Mouse (Mus musculus) liver, embryonic 15.5 days (tissue): ENCODE results near the gene Prss54. TPM values are rescaled to one million over a fixed set of nuclear protein-coding genes. Genes with fewer than 3 reads are reported as not detected.
A peak's percentile ranks its signal among the peaks of the same experiment; 100 is the strongest.

Source experiments
- ATAC-seq: fragments of 200-750 bp; cut with Nextera tagmentation; 2 replicates; pipeline ENCODE4 v1.8.0; 2017; ENCODE audit warnings: moderate number of reproducible peaks, mild to moderate bottlenecking, moderate library complexity; ENCODE audit not compliant: insufficient read depth
- H3K27ac ChIP-seq: fragments of 300-500 bp; sonication (generic); replicated peaks from 2 replicates; pipeline ENCODE4 v1.5.1; 2015; ENCODE audit warnings: mild to moderate bottlenecking, inconsistent platforms
- H3K27me3 ChIP-seq: fragments of 300-500 bp; sonication (generic); 2 replicates; pipeline ENCODE4 v1.6.1; 2015; ENCODE audit warnings: mild to moderate bottlenecking, inconsistent platforms
- H3K36me3 ChIP-seq: fragments of 300-500 bp; sonication (generic); replicated peaks from 2 replicates; pipeline ENCODE4 v1.6.1; 2015; ENCODE audit warnings: moderate library complexity, mild to moderate bottlenecking, inconsistent platforms
- H3K4me1 ChIP-seq: fragments of 300-500 bp; sonication (generic); replicated peaks from 2 replicates; pipeline ENCODE4 v1.6.1; 2015; ENCODE audit warnings: inconsistent platforms
- H3K4me2 ChIP-seq: fragments of 300-500 bp; sonication (generic); 2 replicates; pipeline ENCODE4 v1.6.1; 2015; ENCODE audit warnings: moderate library complexity, mild to moderate bottlenecking, inconsistent platforms
- H3K4me3 ChIP-seq: fragments of 300-500 bp; sonication (generic); replicated peaks from 2 replicates; pipeline ENCODE4 v1.5.1; 2015; ENCODE audit warnings: mild to moderate bottlenecking, inconsistent platforms
- H3K9ac ChIP-seq: fragments of 300-500 bp; sonication (generic); 2 replicates; pipeline ENCODE4 v1.6.1; 2015; ENCODE audit warnings: moderate library complexity, mild to moderate bottlenecking, inconsistent platforms
- H3K9me3 ChIP-seq: fragments of 300-500 bp; sonication (generic); replicated peaks from 2 replicates; pipeline ENCODE4 v1.6.1; 2016; ENCODE audit warnings: inconsistent platforms
- WGBS: fragments of 180-500 bp; shearing (Covaris S2); methylation state at CpG from one replicate; pipeline ENCODE4 v1.1.7; 2015; ENCODE audit warnings: mixed read lengths; ENCODE audit not compliant: insufficient replicate concordance; 5-methylcytosine and 5-hydroxymethylcytosine counted together
- polyA plus RNA-seq: library from polyadenylated mRNA; unstranded; fragments of >200 nt; fragmentation: Nextera tagmentation; extraction: Ambion mirVana; gene quantifications from 2 replicates; pipeline ENCODE4 v1.2.1, GENCODE M21; 2015

The Prss54 gene
- polyA plus RNA-seq, 1 experiment from 2014 or later: not detected

- Histone ChIP-seq H3K4me3 (no peak overlapping the region), H3K27me3 (peaks cover 4% of the 10 kb centered on the region), H3K4me2 (no peak overlapping the region), H3K4me1 (peaks cover 38% of the 10 kb centered on the region), H3K36me3 (no peaks in the 10 kb centered on the region), H3K9me3 (0 out of 2 replicates have a peak, but pooled peaks cover 4% of the 10 kb centered on the region), H3K9ac (no peak overlapping the region), H3K27ac (no peak overlapping the region)
- WGBS: 38% methylated on average over 4 of the region's 4 CpGs
- ATAC-seq: no peak
Measured at GRCm38 (mm10) chr8:95596841-95597241, 20.7 kb upstream of the Prss54 start.

- 78% methylated on average over 14 of the region's 14 CpGs for WGBS
Measured at GRCm38 (mm10) chr8:95595131-95595530, 19.0 kb upstream of the Prss54 start.

GRCm38 (mm10) chr8:95593439-95594393 lies 17.6 kb upstream of the Prss54 start:
- no peaks in the 10 kb centered on the region for H3K27me3 ChIP-seq
- no peak overlapping the region for H3K4me3 ChIP-seq
- 0 out of 2 replicates have a peak, but pooled peaks cover 4% of the 10 kb centered on the region for H3K9me3 ChIP-seq
- H3K27ac ChIP-seq: peak overlapping the region; percentile 38; the same call in 1 of the 2 replicates
- H3K9ac ChIP-seq: no peak overlapping the region
- H3K4me1 ChIP-seq: peaks cover 49% of the 10 kb centered on the region
- H3K36me3 ChIP-seq: no peaks in the 10 kb centered on the region
- ATAC-seq: no peak
- no peak overlapping the region for H3K4me2 ChIP-seq
- WGBS: 88% methylated on average over 7 of the region's 7 CpGs

More at GRCm38 (mm10) chr8:95595131-95595530, 19.0 kb upstream of the Prss54 start:
- H3K9ac ChIP-seq: no peak overlapping the region
- H3K36me3 ChIP-seq: no peaks in the 10 kb centered on the region
- H3K9me3 ChIP-seq: 0 out of 2 replicates have a peak, but pooled peaks cover 4% of the 10 kb centered on the region
- H3K4me3 ChIP-seq: no peak overlapping the region
- peaks cover 52% of the 10 kb centered on the region for H3K4me1 ChIP-seq
- no peaks in the 10 kb centered on the region for H3K27me3 ChIP-seq
- no peak for ATAC-seq
- no peak overlapping the region for H3K27ac ChIP-seq
- H3K4me2 ChIP-seq: no peak overlapping the region

GRCm38 (mm10) chr8:95592131-95592780 lies 16.1 kb upstream of the Prss54 start:
- H3K27ac ChIP-seq: peak overlapping the region; percentile 75

GRCm38 (mm10) chr8:95590539-95590938 lies 14.4 kb upstream of the Prss54 start:
- 0 out of 2 replicates have a peak, but pooled peaks cover 4% of the 10 kb centered on the region for H3K9me3 ChIP-seq
- ATAC-seq: no peak
- peaks cover 40% of the 10 kb centered on the region for H3K4me1 ChIP-seq
- WGBS: 76% methylated on average over 4 of the region's 4 CpGs
- H3K36me3 ChIP-seq: no peaks in the 10 kb centered on the region
- H3K27me3 ChIP-seq: no peaks in the 10 kb centered on the region
- no peak overlapping the region for H3K27ac ChIP-seq
- no peak overlapping the region for H3K9ac ChIP-seq
- H3K4me2 ChIP-seq: no peak overlapping the region
- no peak overlapping the region for H3K4me3 ChIP-seq

More at GRCm38 (mm10) chr8:95592131-95592780, 16.1 kb upstream of the Prss54 start:
- ATAC-seq: peak; percentile 90
- peak overlapping the region; percentile 42 for H3K4me2 ChIP-seq
- H3K9me3 ChIP-seq: 0 out of 2 replicates have a peak, but pooled peaks cover 4% of the 10 kb centered on the region
- no peak overlapping the region for H3K4me3 ChIP-seq
- H3K27me3 ChIP-seq: no peaks in the 10 kb centered on the region
- peaks cover 49% of the 10 kb centered on the region for H3K4me1 ChIP-seq
- 26% methylated on average over 12 of the region's 12 CpGs for WGBS
- H3K9ac ChIP-seq: no peak overlapping the region
- no peaks in the 10 kb centered on the region for H3K36me3 ChIP-seq

GRCm38 (mm10) chr8:95589282-95589681 lies 13.1 kb upstream of the Prss54 start:
- Histone ChIP-seq H3K4me1 (peaks cover 36% of the 10 kb centered on the region), H3K27ac (no peak overlapping the region), H3K4me2 (no peak overlapping the region), H3K9me3 (0 out of 2 replicates have a peak, but pooled peaks cover 4% of the 10 kb centered on the region), H3K4me3 (no peak overlapping the region), H3K36me3 (no peaks in the 10 kb centered on the region), H3K9ac (no peak overlapping the region), H3K27me3 (no peaks in the 10 kb centered on the region)
- no peak for ATAC-seq
- WGBS: 62% methylated on average over 10 of the region's 10 CpGs

GRCm38 (mm10) chr8:95587339-95587738 lies 11.2 kb upstream of the Prss54 start:
- H3K9me3 ChIP-seq: no peaks in the 10 kb centered on the region
- H3K9ac ChIP-seq: no peak overlapping the region
- H3K27ac ChIP-seq: no peak overlapping the region
- no peak for ATAC-seq
- H3K36me3 ChIP-seq: no peaks in the 10 kb centered on the region
- no peak overlapping the region for H3K4me3 ChIP-seq
- H3K4me2 ChIP-seq: no peak overlapping the region
- WGBS: 65% methylated on average over 1 of the region's 1 CpGs
- H3K27me3 ChIP-seq: no peaks in the 10 kb centered on the region
- peaks cover 19% of the 10 kb centered on the region for H3K4me1 ChIP-seq

- Histone ChIP-seq H3K9me3 (no peaks in the 10 kb centered on the region), H3K4me2 (no peak overlapping the region), H3K4me1 (no peaks in the 10 kb centered on the region), H3K36me3 (no peaks in the 10 kb centered on the region), H3K4me3 (no peak overlapping the region), H3K27me3 (no peaks in the 10 kb centered on the region), H3K27ac (no peak overlapping the region), H3K9ac (no peak overlapping the region)
- 53% methylated on average over 5 of the region's 5 CpGs for WGBS
- ATAC-seq: no peak
Measured at GRCm38 (mm10) chr8:95573146-95573545, 3.0 kb downstream of the Prss54 start.

GRCm38 (mm10) chr8:95566809-95567208 lies 9.3 kb downstream of the Prss54 start:
- Histone ChIP-seq H3K9me3 (no peaks in the 10 kb centered on the region), H3K27me3 (no peaks in the 10 kb centered on the region), H3K27ac (no peak overlapping the region), H3K9ac (no peak overlapping the region), H3K36me3 (no peaks in the 10 kb centered on the region), H3K4me2 (no peak overlapping the region), H3K4me3 (no peak overlapping the region), H3K4me1 (no peaks in the 10 kb centered on the region)
- ATAC-seq: no peak
- WGBS: 60% methylated on average over 6 of the region's 6 CpGs

GRCm38 (mm10) chr8:95566217-95566616 lies 9.9 kb downstream of the Prss54 start:
- H3K27ac ChIP-seq: no peak overlapping the region
- no peak overlapping the region for H3K4me3 ChIP-seq
- peaks cover 2% of the 10 kb centered on the region; the same call in 1 of the 2 replicates for H3K27me3 ChIP-seq
- 63% methylated on average over 4 of the region's 4 CpGs for WGBS
- no peaks in the 10 kb centered on the region for H3K9me3 ChIP-seq
- H3K4me1 ChIP-seq: no peaks in the 10 kb centered on the region
- no peak overlapping the region for H3K9ac ChIP-seq
- ATAC-seq: no peak
- H3K36me3 ChIP-seq: no peaks in the 10 kb centered on the region
- no peak overlapping the region for H3K4me2 ChIP-seq

- no peak overlapping the region for H3K4me2 ChIP-seq
- H3K9ac ChIP-seq: no peak overlapping the region
- H3K4me3 ChIP-seq: no peak overlapping the region
- H3K4me1 ChIP-seq: no peaks in the 10 kb centered on the region
- whole genome bisulfite sequencing: 55% methylated on average over 2 of the region's 2 CpGs
- H3K27me3 ChIP-seq: peaks cover 4% of the 10 kb centered on the region; the same call in 1 of the 2 replicates
- H3K9me3 ChIP-seq: no peaks in the 10 kb centered on the region
- H3K27ac ChIP-seq: no peak overlapping the region
- peak; percentile 42; the same call in 1 of the 2 replicates for ATAC-seq
- H3K36me3 ChIP-seq: no peaks in the 10 kb centered on the region
Measured at GRCm38 (mm10) chr8:95555963-95556362, 20.2 kb downstream of the Prss54 start.
